Mouse (Mus musculus) liver, embryonic 15.5 days (tissue): ENCODE measurements around the gene Slc17a8. TPM values are rescaled to one million over a fixed set of nuclear protein-coding genes. Genes with fewer than 3 reads are reported as not detected.
A peak's percentile ranks its signal among the peaks of the same experiment; 100 is the strongest.

Source experiments
- ATAC-seq: fragments of 200-750 bp; cut with Nextera tagmentation; 2 replicates; pipeline ENCODE4 v1.8.0; 2017; ENCODE audit warnings: moderate number of reproducible peaks, mild to moderate bottlenecking, moderate library complexity; ENCODE audit not compliant: insufficient read depth
- H3K27ac ChIP-seq: fragments of 300-500 bp; sonication (generic); replicated peaks from 2 replicates; pipeline ENCODE4 v1.5.1; 2015; ENCODE audit warnings: mild to moderate bottlenecking, inconsistent platforms
- H3K27me3 ChIP-seq: fragments of 300-500 bp; sonication (generic); 2 replicates; pipeline ENCODE4 v1.6.1; 2015; ENCODE audit warnings: mild to moderate bottlenecking, inconsistent platforms
- H3K36me3 ChIP-seq: fragments of 300-500 bp; sonication (generic); replicated peaks from 2 replicates; pipeline ENCODE4 v1.6.1; 2015; ENCODE audit warnings: moderate library complexity, mild to moderate bottlenecking, inconsistent platforms
- H3K4me1 ChIP-seq: fragments of 300-500 bp; sonication (generic); replicated peaks from 2 replicates; pipeline ENCODE4 v1.6.1; 2015; ENCODE audit warnings: inconsistent platforms
- H3K4me2 ChIP-seq: fragments of 300-500 bp; sonication (generic); 2 replicates; pipeline ENCODE4 v1.6.1; 2015; ENCODE audit warnings: moderate library complexity, mild to moderate bottlenecking, inconsistent platforms
- H3K4me3 ChIP-seq: fragments of 300-500 bp; sonication (generic); replicated peaks from 2 replicates; pipeline ENCODE4 v1.5.1; 2015; ENCODE audit warnings: mild to moderate bottlenecking, inconsistent platforms
- H3K9ac ChIP-seq: fragments of 300-500 bp; sonication (generic); 2 replicates; pipeline ENCODE4 v1.6.1; 2015; ENCODE audit warnings: moderate library complexity, mild to moderate bottlenecking, inconsistent platforms
- H3K9me3 ChIP-seq: fragments of 300-500 bp; sonication (generic); replicated peaks from 2 replicates; pipeline ENCODE4 v1.6.1; 2016; ENCODE audit warnings: inconsistent platforms
- WGBS: fragments of 180-500 bp; shearing (Covaris S2); methylation state at CpG from one replicate; pipeline ENCODE4 v1.1.7; 2015; ENCODE audit warnings: mixed read lengths; ENCODE audit not compliant: insufficient replicate concordance; 5-methylcytosine and 5-hydroxymethylcytosine counted together
- polyA plus RNA-seq: library from polyadenylated mRNA; unstranded; fragments of >200 nt; fragmentation: Nextera tagmentation; extraction: Ambion mirVana; gene quantifications from 2 replicates; pipeline ENCODE4 v1.2.1, GENCODE M21; 2015

Slc17a8 gene
- polyA plus RNA-seq, 1 experiment from 2014 or later: 0.02 TPM

GRCm38 (mm10) chr10:89633736-89634426 lies 12.8 kb upstream of the Slc17a8 start:
- 49% methylated on average over 7 of the region's 7 CpGs for WGBS
- Histone ChIP-seq H3K4me3 (no peak overlapping the region), H3K4me1 (peaks cover 8% of the 10 kb centered on the region), H3K4me2 (no peak overlapping the region), H3K9ac (no peak overlapping the region), H3K27me3 (no peaks in the 10 kb centered on the region), H3K9me3 (no peaks in the 10 kb centered on the region), H3K36me3 (no peaks in the 10 kb centered on the region), H3K27ac (no peak overlapping the region)
- no peak for ATAC-seq

- H3K27ac ChIP-seq: no peak overlapping the region
- H3K4me2 ChIP-seq: no peak overlapping the region
- 70% methylated on average over 4 of the region's 4 CpGs for WGBS
These were observed 12.1 kb upstream of the Slc17a8 start for GRCm38 (mm10) chr10:89633121-89633520.

GRCm38 (mm10) chr10:89631831-89632230 lies 10.8 kb upstream of the Slc17a8 start:
- no peak overlapping the region for H3K9ac ChIP-seq
- H3K4me2 ChIP-seq: no peak overlapping the region
- WGBS: 45% methylated on average over 5 of the region's 5 CpGs
- H3K4me3 ChIP-seq: no peak overlapping the region
- H3K36me3 ChIP-seq: no peaks in the 10 kb centered on the region
- peaks cover 8% of the 10 kb centered on the region for H3K4me1 ChIP-seq
- no peaks in the 10 kb centered on the region for H3K9me3 ChIP-seq
- H3K27me3 ChIP-seq: no peaks in the 10 kb centered on the region
- H3K27ac ChIP-seq: no peak overlapping the region
- no peak; the same call in 1 of the 2 replicates for ATAC-seq

More at GRCm38 (mm10) chr10:89633121-89633520, 12.1 kb upstream of the Slc17a8 start:
- peaks cover 8% of the 10 kb centered on the region for H3K4me1 ChIP-seq
- H3K27me3 ChIP-seq: no peaks in the 10 kb centered on the region
- H3K36me3 ChIP-seq: no peaks in the 10 kb centered on the region
- no peak overlapping the region for H3K9ac ChIP-seq
- no peaks in the 10 kb centered on the region for H3K9me3 ChIP-seq
- no peak overlapping the region for H3K4me3 ChIP-seq
- no peak for ATAC-seq

GRCm38 (mm10) chr10:89630564-89630963 lies 9.5 kb upstream of the Slc17a8 start:
- 75% methylated on average over 1 of the region's 1 CpGs for WGBS
- no peak for ATAC-seq
- no peak overlapping the region for H3K9ac ChIP-seq
- H3K4me2 ChIP-seq: no peak overlapping the region
- H3K4me1 ChIP-seq: peaks cover 8% of the 10 kb centered on the region
- no peak overlapping the region for H3K27ac ChIP-seq
- H3K27me3 ChIP-seq: no peaks in the 10 kb centered on the region
- no peaks in the 10 kb centered on the region for H3K9me3 ChIP-seq
- H3K4me3 ChIP-seq: no peak overlapping the region
- no peaks in the 10 kb centered on the region for H3K36me3 ChIP-seq

- no peak overlapping the region for H3K4me2 ChIP-seq
- H3K27me3 ChIP-seq: no peaks in the 10 kb centered on the region
- H3K27ac ChIP-seq: no peak overlapping the region
- 32% methylated on average over 3 of the region's 3 CpGs for WGBS
- ATAC-seq: no peak
- no peak overlapping the region for H3K4me3 ChIP-seq
- no peaks in the 10 kb centered on the region for H3K36me3 ChIP-seq
- H3K9ac ChIP-seq: no peak overlapping the region
- no peaks in the 10 kb centered on the region for H3K9me3 ChIP-seq
- peaks cover 8% of the 10 kb centered on the region for H3K4me1 ChIP-seq
These were observed 9.0 kb upstream of the Slc17a8 start for GRCm38 (mm10) chr10:89630052-89630451.

GRCm38 (mm10) chr10:89626714-89627113 lies 5.7 kb upstream of the Slc17a8 start:
- no peak overlapping the region for H3K27ac ChIP-seq
- no peak for ATAC-seq
- 73% methylated on average over 2 of the region's 2 CpGs for WGBS

GRCm38 (mm10) chr10:89624196-89624595 lies 3.1 kb upstream of the Slc17a8 start:
- H3K9ac ChIP-seq: no peak overlapping the region
- no peaks in the 10 kb centered on the region for H3K9me3 ChIP-seq
- WGBS: 67% methylated on average over 2 of the region's 2 CpGs
- no peak overlapping the region for H3K4me3 ChIP-seq
- H3K27me3 ChIP-seq: peaks cover 3% of the 10 kb centered on the region; the same call in 1 of the 2 replicates
- no peak overlapping the region for H3K4me2 ChIP-seq
- no peak for ATAC-seq
- no peaks in the 10 kb centered on the region for H3K36me3 ChIP-seq
- no peak overlapping the region for H3K27ac ChIP-seq
- no peaks in the 10 kb centered on the region; the same call in 1 of the 2 replicates for H3K4me1 ChIP-seq

More at GRCm38 (mm10) chr10:89626714-89627113, 5.7 kb upstream of the Slc17a8 start:
- H3K36me3 ChIP-seq: no peaks in the 10 kb centered on the region
- H3K9me3 ChIP-seq: no peaks in the 10 kb centered on the region
- no peak overlapping the region for H3K4me2 ChIP-seq
- H3K4me1 ChIP-seq: peaks cover under 1% of the 10 kb centered on the region; the same call in 1 of the 2 replicates
- no peak overlapping the region for H3K4me3 ChIP-seq
- no peaks in the 10 kb centered on the region for H3K27me3 ChIP-seq
- H3K9ac ChIP-seq: no peak overlapping the region

GRCm38 (mm10) chr10:89599311-89599710 lies 21.7 kb downstream of the Slc17a8 start:
- Histone ChIP-seq H3K36me3 (no peaks in the 10 kb centered on the region), H3K9ac (no peak overlapping the region), H3K4me3 (no peak overlapping the region), H3K27me3 (no peaks in the 10 kb centered on the region), H3K27ac (no peak overlapping the region), H3K4me2 (no peak overlapping the region), H3K4me1 (peaks cover 14% of the 10 kb centered on the region), H3K9me3 (no peaks in the 10 kb centered on the region)
- no peak for ATAC-seq
- WGBS: 52% methylated on average over 5 of the region's 5 CpGs

GRCm38 (mm10) chr10:89597275-89597674 lies 23.8 kb downstream of the Slc17a8 start:
- peaks cover 17% of the 10 kb centered on the region for H3K4me1 ChIP-seq
- no peak overlapping the region for H3K4me3 ChIP-seq
- H3K27me3 ChIP-seq: no peaks in the 10 kb centered on the region
- H3K9me3 ChIP-seq: no peaks in the 10 kb centered on the region
- no peak overlapping the region for H3K27ac ChIP-seq
- no peak overlapping the region for H3K4me2 ChIP-seq
- H3K36me3 ChIP-seq: no peaks in the 10 kb centered on the region
- no peak overlapping the region for H3K9ac ChIP-seq
- WGBS: 20% methylated on average over 4 of the region's 4 CpGs
- 0 out of 2 replicates have a peak, but pooled peaks have one; percentile 56 for ATAC-seq

- 68% methylated on average over 5 of the region's 5 CpGs for WGBS
- no peaks in the 10 kb centered on the region for H3K36me3 ChIP-seq
- no peak overlapping the region for H3K4me3 ChIP-seq
- H3K27ac ChIP-seq: no peak overlapping the region
- no peaks in the 10 kb centered on the region for H3K9me3 ChIP-seq
- H3K27me3 ChIP-seq: no peaks in the 10 kb centered on the region
- no peak overlapping the region for H3K9ac ChIP-seq
- H3K4me2 ChIP-seq: no peak overlapping the region
- ATAC-seq: no peak
- peaks cover 17% of the 10 kb centered on the region for H3K4me1 ChIP-seq
These were observed 25.1 kb downstream of the Slc17a8 start for GRCm38 (mm10) chr10:89595935-89596334.

- H3K27ac ChIP-seq: no peak overlapping the region
- peaks cover 17% of the 10 kb centered on the region for H3K4me1 ChIP-seq
- WGBS: 16% methylated on average over 1 of the region's 1 CpGs
- H3K27me3 ChIP-seq: no peaks in the 10 kb centered on the region
- no peak overlapping the region for H3K4me2 ChIP-seq
- no peaks in the 10 kb centered on the region for H3K9me3 ChIP-seq
- no peak for ATAC-seq
- H3K9ac ChIP-seq: no peak overlapping the region
- H3K4me3 ChIP-seq: no peak overlapping the region
- H3K36me3 ChIP-seq: no peaks in the 10 kb centered on the region
These were observed 25.5 kb downstream of the Slc17a8 start for GRCm38 (mm10) chr10:89595514-89595913.

- Histone ChIP-seq H3K4me1 (peaks cover 17% of the 10 kb centered on the region), H3K27ac (no peak overlapping the region), H3K4me3 (no peak overlapping the region), H3K9me3 (no peaks in the 10 kb centered on the region), H3K36me3 (no peaks in the 10 kb centered on the region), H3K4me2 (no peak overlapping the region), H3K9ac (no peak overlapping the region), H3K27me3 (no peaks in the 10 kb centered on the region)
- 31% methylated on average over 4 of the region's 4 CpGs for WGBS
- no peak for ATAC-seq
These were observed 26.7 kb downstream of the Slc17a8 start for GRCm38 (mm10) chr10:89594309-89594708.
